Mouse (Mus musculus) hindbrain, embryonic 13.5 days (tissue): Measurements from ENCODE around the gene Bloc1s4. TPM values are rescaled to one million over a fixed set of nuclear protein-coding genes. Genes with fewer than 3 reads are reported as not detected.
"Not testable (repeated sequence)": the region's sequence is repeated elsewhere in the genome, so short reads cannot be mapped to it uniquely, and the experiment has no call there.

Experiments
- ATAC-seq: fragments of 200-750 bp; cut with Nextera tagmentation; 2 replicates; pipeline ENCODE4 v1.8.0; 2017; ENCODE audit warnings: moderate TSS enrichment; ENCODE audit not compliant: low FRiP score
- H3K27ac ChIP-seq: fragments of 300-500 bp; sonication (generic); 2 replicates; pipeline ENCODE4 v1.5.1; 2015; ENCODE audit warnings: inconsistent platforms, mild to moderate bottlenecking, moderate library complexity
- H3K27me3 ChIP-seq: fragments of 300-500 bp; sonication (generic); 2 replicates; pipeline ENCODE4 v1.6.1; 2015; ENCODE audit warnings: mild to moderate bottlenecking, inconsistent platforms
- H3K36me3 ChIP-seq: fragments of 300-500 bp; sonication (generic); 2 replicates; pipeline ENCODE4 v1.6.1; 2015; ENCODE audit warnings: mild to moderate bottlenecking, inconsistent platforms
- H3K4me1 ChIP-seq: fragments of 300-500 bp; sonication (generic); replicated peaks from 2 replicates; pipeline ENCODE4 v1.6.1; 2015; ENCODE audit warnings: inconsistent platforms
- H3K4me2 ChIP-seq: fragments of 300-500 bp; sonication (generic); 2 replicates; pipeline ENCODE4 v1.6.1; 2015; ENCODE audit warnings: inconsistent platforms, mild to moderate bottlenecking, moderate library complexity
- H3K4me3 ChIP-seq: fragments of 300-500 bp; sonication (generic); 2 replicates; pipeline ENCODE4 v1.5.1; 2015; ENCODE audit warnings: mild to moderate bottlenecking, inconsistent platforms
- H3K9ac ChIP-seq: fragments of 300-500 bp; sonication (generic); 2 replicates; pipeline ENCODE4 v1.6.1; 2015; ENCODE audit warnings: mild to moderate bottlenecking, inconsistent platforms
- H3K9me3 ChIP-seq: fragments of 300-500 bp; sonication (generic); 2 replicates; pipeline ENCODE4 v1.6.1; 2016; ENCODE audit warnings: inconsistent platforms
- WGBS: fragments of 180-500 bp; shearing (Covaris S2); methylation state at CpG from one replicate; pipeline ENCODE4 v1.1.7; 2015; 5-methylcytosine and 5-hydroxymethylcytosine counted together
- polyA plus RNA-seq: library from polyadenylated mRNA; unstranded; fragments of >200 nt; fragmentation: Nextera tagmentation; extraction: Ambion mirVana; gene quantifications from 2 replicates; pipeline ENCODE4 v1.2.1, GENCODE M21; 2015

The Bloc1s4 gene
- 25.2 and 27.1 TPM in 2 replicates for polyA plus RNA-seq

DNA sequence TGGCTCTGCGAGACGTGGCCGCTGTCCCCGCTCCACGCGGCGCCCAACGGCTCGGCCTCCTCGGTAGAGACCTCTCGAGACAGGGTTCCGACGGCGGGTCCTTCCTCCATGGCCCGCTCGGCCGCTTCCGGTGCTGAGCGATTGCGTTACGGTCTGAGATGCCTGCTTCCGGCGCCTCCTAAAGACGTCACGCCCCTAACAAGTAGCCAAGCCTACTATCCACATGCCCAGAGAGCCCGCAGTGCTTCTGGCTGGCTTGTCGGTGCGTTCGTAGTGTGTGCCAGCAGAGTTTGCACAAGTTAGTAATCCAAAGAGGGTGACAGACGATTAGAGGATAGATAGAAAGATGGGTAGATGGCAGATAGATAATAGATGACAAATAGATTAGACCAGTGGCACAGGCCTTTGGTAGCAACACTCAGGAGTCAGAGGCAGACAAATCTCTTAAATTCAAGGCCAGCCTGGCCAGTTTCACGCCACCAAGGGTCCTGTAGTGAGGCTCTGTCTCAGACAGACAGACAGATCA, at the start of gene Bloc1s4:
Bloc1s4 (minus strand) TSS at position 115 of the 526 bp plus-strand sequence.
- Histone ChIP-seq H3K4me3 (peak within 1 kb of the TSS; percentile 99), H3K9me3 (no peaks in the 10 kb centered on the region), H3K9ac (peak within 1 kb of the TSS; percentile 85), H3K4me1 (peaks cover 19% of the 10 kb centered on the region), H3K36me3 (peaks cover 3% of the 10 kb centered on the region; the same call in 1 of the 2 replicates), H3K4me2 (peak within 1 kb of the TSS; percentile 98), H3K27ac (peak within 1 kb of the TSS; percentile 66), H3K27me3 (peaks cover 13% of the 10 kb centered on the region)
- 5% methylated on average over 31 of the region's 31 CpGs for WGBS
- ATAC-seq = peak; percentile 96

GRCm38 (mm10) chr5:36797291-36797690, 48.8 kb upstream of the Bloc1s4 start:
- peak overlapping the region; percentile 96; the same call in 1 of the 2 replicates for H3K27ac ChIP-seq
- no peaks in the 10 kb centered on the region for H3K9me3 ChIP-seq
- 59% methylated on average over 8 of the region's 8 CpGs for WGBS
- H3K36me3 ChIP-seq = peaks cover 13% of the 10 kb centered on the region
- H3K9ac ChIP-seq = peak overlapping the region; percentile 89; the same call in 1 of the 2 replicates
- no peak for ATAC-seq
- peaks cover 6% of the 10 kb centered on the region; the same call in 1 of the 2 replicates for H3K27me3 ChIP-seq
- peak overlapping the region; percentile 60 for H3K4me2 ChIP-seq
- H3K4me1 ChIP-seq = peaks cover 14% of the 10 kb centered on the region
- peak overlapping the region; percentile 68 for H3K4me3 ChIP-seq

- Histone ChIP-seq H3K36me3 (peaks cover 13% of the 10 kb centered on the region), H3K27ac (peak within 1 kb of the TSS; percentile 96), H3K4me2 (peak within 1 kb of the TSS; percentile 60), H3K9ac (peak within 1 kb of the TSS; percentile 89), H3K4me1 (peaks cover 14% of the 10 kb centered on the region), H3K4me3 (peak within 1 kb of the TSS; percentile 68)
- H3K27me3 ChIP-seq, H3K9me3 ChIP-seq: not testable (repeated sequence)
- under 1% methylated on average over 90 of the region's 90 CpGs for WGBS
- peak; percentile 79 for ATAC-seq
Observed at GRCm38 (mm10) chr5:36796296-36797014, 48.0 kb upstream of the Bloc1s4 start, which contains the start of gene Mrfap1. TSS of gene Mrfap1 (minus strand) at chr5:36796772.

DNA sequence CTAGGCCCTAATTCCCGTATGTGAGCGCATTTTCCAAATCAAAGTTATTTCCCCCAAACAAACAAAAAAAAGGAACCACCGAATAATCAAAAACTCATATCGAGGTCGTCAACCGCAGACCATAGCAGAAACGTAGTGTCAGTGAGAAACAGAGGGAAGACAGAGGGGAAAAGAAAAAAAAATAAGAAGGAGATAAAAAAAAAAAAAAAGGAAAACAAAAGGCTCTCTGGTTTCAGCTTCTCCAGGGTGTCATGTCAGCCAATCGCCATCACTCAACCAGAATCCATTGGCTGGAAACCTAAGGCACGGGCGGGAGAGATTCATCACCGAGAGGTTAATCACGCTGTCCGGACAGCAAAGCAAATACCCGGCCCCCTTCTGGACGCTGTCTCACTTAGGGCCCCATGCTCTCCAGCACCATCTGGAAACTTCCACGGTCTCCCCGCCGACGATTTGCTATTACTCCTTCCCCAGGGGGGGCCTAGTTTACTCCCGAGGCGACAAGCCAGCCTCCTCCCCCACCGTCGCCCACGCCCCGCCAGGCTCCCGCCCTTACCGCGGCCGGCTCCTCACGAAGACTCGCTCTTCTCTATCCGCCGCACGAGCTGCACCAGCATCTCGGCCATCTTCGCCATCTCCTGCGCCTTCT, 47.3 kb upstream of the Bloc1s4 start:
- Histone ChIP-seq H3K4me1 (peaks cover 14% of the 10 kb centered on the region), H3K36me3 (peaks cover 13% of the 10 kb centered on the region), H3K27ac (peak overlapping the region; percentile 96), H3K4me2 (peak overlapping the region; percentile 60), H3K4me3 (peak overlapping the region; percentile 68), H3K9ac (peak overlapping the region; percentile 89)
- 5% methylated on average over 35 of the region's 37 CpGs for WGBS
- H3K9me3 ChIP-seq, H3K27me3 ChIP-seq: not testable (repeated sequence)
- peak; percentile 71 for ATAC-seq

DNA sequence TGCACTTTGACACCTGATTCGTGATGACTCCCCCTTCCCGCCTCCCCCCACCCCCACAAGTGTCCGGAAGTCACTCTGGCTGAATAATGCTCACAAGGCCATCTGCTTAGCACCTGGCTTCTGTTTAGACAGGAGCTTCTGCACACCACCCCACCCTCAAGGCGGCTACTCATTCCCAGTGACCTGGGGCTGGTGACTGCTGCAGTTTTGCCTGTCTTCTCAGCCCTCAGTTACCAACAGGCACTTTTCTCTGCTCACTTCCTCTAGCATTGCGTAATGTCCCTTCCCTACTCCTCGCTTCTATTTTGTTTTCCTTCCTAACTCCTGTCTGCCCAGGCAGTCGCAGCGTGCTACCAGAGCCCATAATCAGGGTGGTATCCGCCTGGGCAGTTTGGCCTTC, 43.4 kb upstream of the Bloc1s4 start:
- 91% methylated on average over 9 of the region's 9 CpGs for WGBS
- Histone ChIP-seq H3K4me3 (no peak overlapping the region), H3K27ac (no peak overlapping the region), H3K4me1 (peaks cover 9% of the 10 kb centered on the region), H3K4me2 (no peak overlapping the region), H3K36me3 (peaks cover 13% of the 10 kb centered on the region), H3K27me3 (no peaks in the 10 kb centered on the region), H3K9me3 (no peaks in the 10 kb centered on the region), H3K9ac (no peak overlapping the region)
- no peak for ATAC-seq

- 93% methylated on average over 5 of the region's 5 CpGs for WGBS
- Histone ChIP-seq H3K36me3 (no peaks in the 10 kb centered on the region), H3K9me3 (no peaks in the 10 kb centered on the region), H3K27me3 (no peaks in the 10 kb centered on the region), H3K27ac (no peak overlapping the region), H3K4me1 (no peaks in the 10 kb centered on the region), H3K4me2 (no peak overlapping the region), H3K4me3 (no peak overlapping the region), H3K9ac (no peak overlapping the region)
- no peak for ATAC-seq
Observed at GRCm38 (mm10) chr5:36786052-36786451, 37.6 kb upstream of the Bloc1s4 start.

GRCm38 (mm10) chr5:36779512-36779911, 31.1 kb upstream of the Bloc1s4 start:
- Histone ChIP-seq H3K4me3 (no peak overlapping the region), H3K9me3 (0 out of 2 replicates have a peak, but pooled peaks cover 3% of the 10 kb centered on the region), H3K36me3 (no peaks in the 10 kb centered on the region), H3K4me2 (no peak overlapping the region), H3K27ac (no peak overlapping the region), H3K4me1 (no peaks in the 10 kb centered on the region), H3K27me3 (no peaks in the 10 kb centered on the region), H3K9ac (no peak overlapping the region)
- 83% methylated on average over 2 of the region's 2 CpGs for WGBS
- ATAC-seq = no peak

DNA sequence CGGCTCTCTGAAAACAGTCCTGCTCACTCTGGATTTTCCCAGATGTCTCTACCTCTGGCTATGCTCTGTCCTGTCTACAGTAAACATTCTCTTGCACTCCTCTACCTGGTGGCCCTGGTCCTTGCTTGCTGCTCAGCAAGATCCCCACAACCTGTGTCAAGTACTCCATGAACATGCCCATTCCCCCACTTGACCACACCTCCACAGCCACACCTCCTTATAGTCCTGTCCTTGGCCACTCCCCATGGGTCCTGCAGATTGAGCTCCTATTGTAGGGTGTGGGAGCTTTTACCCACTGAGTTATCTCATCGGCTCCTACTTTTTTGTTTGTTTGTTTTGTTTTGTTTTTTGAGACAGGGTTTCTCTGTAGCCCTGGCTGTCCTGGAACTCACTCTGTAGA, 30.5 kb upstream of the Bloc1s4 start:
- Histone ChIP-seq H3K9ac (no peak overlapping the region), H3K27me3 (no peaks in the 10 kb centered on the region), H3K36me3 (no peaks in the 10 kb centered on the region), H3K4me1 (no peaks in the 10 kb centered on the region), H3K4me2 (no peak overlapping the region), H3K27ac (no peak overlapping the region), H3K4me3 (no peak overlapping the region), H3K9me3 (0 out of 2 replicates have a peak, but pooled peaks cover 3% of the 10 kb centered on the region)
- no peak for ATAC-seq
- WGBS = 90% methylated on average over 1 of the region's 2 CpGs

DNA sequence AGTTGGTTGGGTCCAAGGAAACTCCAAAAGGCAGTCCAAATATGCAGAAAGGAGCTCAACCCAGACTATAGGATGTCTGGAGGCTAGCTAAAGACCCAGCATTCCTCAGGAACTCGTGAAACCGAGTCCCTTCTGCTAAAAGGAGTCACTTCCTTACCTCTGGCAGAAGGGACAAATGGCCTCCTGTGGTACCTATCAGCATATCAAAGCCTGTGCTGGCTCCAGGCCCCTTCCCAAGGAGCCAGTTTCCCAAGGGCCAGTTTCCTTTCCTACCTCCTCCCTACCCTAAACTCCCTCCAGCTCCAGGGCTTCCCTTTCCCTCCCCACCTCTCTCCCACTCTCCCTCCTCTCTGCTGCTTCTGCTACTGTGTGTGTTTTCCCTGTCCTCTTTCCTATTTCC, 28.7 kb upstream of the Bloc1s4 start:
- no peaks in the 10 kb centered on the region for H3K4me1 ChIP-seq
- ATAC-seq = no peak
- no peak overlapping the region for H3K4me2 ChIP-seq
- 0 out of 2 replicates have a peak, but pooled peaks cover 3% of the 10 kb centered on the region for H3K9me3 ChIP-seq
- H3K27me3 ChIP-seq = no peaks in the 10 kb centered on the region
- no peak overlapping the region for H3K4me3 ChIP-seq
- no peak overlapping the region for H3K9ac ChIP-seq
- WGBS = 0% methylated on average over 2 of the region's 2 CpGs
- H3K36me3 ChIP-seq = no peaks in the 10 kb centered on the region
- no peak overlapping the region for H3K27ac ChIP-seq

- no peak for ATAC-seq
- no peaks in the 10 kb centered on the region for H3K36me3 ChIP-seq
- 0 out of 2 replicates have a peak, but pooled peaks cover 3% of the 10 kb centered on the region for H3K9me3 ChIP-seq
- H3K4me3 ChIP-seq = no peak overlapping the region
- H3K27ac ChIP-seq = no peak overlapping the region
- H3K4me2 ChIP-seq = no peak overlapping the region
- WGBS = 36% methylated on average over 9 of the region's 9 CpGs
- no peak overlapping the region for H3K9ac ChIP-seq
- no peaks in the 10 kb centered on the region for H3K27me3 ChIP-seq
- H3K4me1 ChIP-seq = no peaks in the 10 kb centered on the region
Observed at GRCm38 (mm10) chr5:36776021-36776575, 27.6 kb upstream of the Bloc1s4 start.

DNA sequence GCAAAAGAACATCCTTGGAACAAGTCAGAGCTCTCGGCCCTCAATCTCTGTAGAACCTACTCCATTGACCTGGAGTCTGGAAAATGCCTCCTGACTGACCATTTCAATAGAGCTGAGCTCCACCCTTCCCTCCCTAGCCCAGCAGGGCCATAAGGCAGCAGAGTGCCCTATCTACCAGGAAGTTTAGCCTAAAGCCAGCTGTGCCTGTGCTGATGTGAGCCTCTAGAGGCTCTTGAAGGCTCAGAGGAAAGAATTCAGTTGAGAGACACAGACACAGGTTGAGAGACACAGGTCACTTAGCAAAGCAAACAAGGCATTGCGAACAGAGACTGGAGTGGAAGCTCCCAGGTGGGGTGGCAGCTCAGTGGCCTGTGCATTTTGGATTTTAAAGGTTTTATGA, 26.9 kb upstream of the Bloc1s4 start:
- Histone ChIP-seq H3K27ac (no peak overlapping the region), H3K4me3 (no peak overlapping the region), H3K9me3 (no peaks in the 10 kb centered on the region), H3K4me1 (no peaks in the 10 kb centered on the region), H3K9ac (no peak overlapping the region), H3K36me3 (no peaks in the 10 kb centered on the region), H3K27me3 (no peaks in the 10 kb centered on the region), H3K4me2 (no peak overlapping the region)
- ATAC-seq = no peak
- 86% methylated on average over 2 of the region's 2 CpGs for WGBS

DNA sequence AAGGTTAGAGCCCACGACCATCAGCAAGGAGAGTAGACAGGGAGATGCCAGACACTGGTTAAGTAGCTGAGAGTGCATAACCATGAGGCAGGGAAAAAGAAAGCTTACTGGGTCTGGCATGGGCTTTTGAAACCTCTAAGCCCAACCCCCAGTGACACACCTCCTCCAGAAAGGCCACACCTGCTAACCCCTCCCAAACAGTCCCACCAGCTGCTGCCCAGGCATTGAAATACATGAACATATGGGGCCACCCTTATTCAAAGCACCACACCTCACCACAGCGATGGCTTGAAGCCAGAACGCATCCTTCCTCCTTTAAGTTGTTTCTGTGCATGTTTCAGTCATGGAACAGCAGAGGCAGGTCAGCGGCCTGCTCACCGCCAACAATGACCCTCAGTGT, 24.1 kb upstream of the Bloc1s4 start:
- Histone ChIP-seq H3K9me3 (no peaks in the 10 kb centered on the region), H3K4me3 (no peak overlapping the region), H3K4me2 (no peak overlapping the region), H3K27me3 (no peaks in the 10 kb centered on the region), H3K27ac (no peak overlapping the region), H3K4me1 (peaks cover 3% of the 10 kb centered on the region), H3K9ac (no peak overlapping the region), H3K36me3 (no peaks in the 10 kb centered on the region)
- whole genome bisulfite sequencing = 72% methylated on average over 5 of the region's 5 CpGs
- no peak for ATAC-seq
